ENCODE assay signal across 16 mouse cellular contexts in the genomic region with DNA sequence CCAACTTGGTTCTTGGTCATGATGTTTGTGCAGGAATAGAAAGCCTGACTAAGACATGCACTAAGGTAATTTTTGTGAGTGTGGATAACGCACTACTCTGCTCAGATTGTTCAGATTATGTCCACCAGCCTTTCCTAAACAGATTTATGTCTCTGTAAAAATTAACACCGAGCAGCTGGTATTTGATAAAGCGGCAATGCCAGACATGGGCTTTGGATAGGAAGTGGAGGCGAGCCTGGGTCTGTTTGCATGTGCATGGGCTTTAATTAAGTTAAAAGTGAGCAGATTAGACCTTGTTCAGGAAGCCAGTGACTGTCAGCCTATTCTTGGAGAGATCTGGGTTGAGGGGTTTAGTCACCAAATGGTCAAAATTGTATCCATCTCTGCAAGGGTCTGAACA.
A peak's percentile ranks its signal among the peaks of the same experiment; 100 is the strongest.
DNase-seq lines count a peak whose midpoint lies in the region.
"Had no signal": no experiment of that assay in that cellular context is flagged by ENCODE, and none has a peak within 500 bp of the region (broad histone marks: within the 10 kb centered on the region; RNA-seq: fewer than 3 reads in every experiment).

No protein-coding gene starts in this region.

- DNase-seq in heart, adult 11 months: peak; percentile 30
- no peak for DNase-seq in heart, postnatal 10 days
- DNase-seq in layer of hippocampus, adult 9-11 months: peak; percentile 48
- DNase-seq in layer of hippocampus, adult 8-10 months (ENCODE audit: low spot score in 2 of 2): no peak
- DNase-seq in MN1 (ENCODE audit: low spot score): peak; percentile 54
- DNase-seq: adrenal gland, adult 2 months; adrenal gland, postnatal 10 days; adrenal gland, postnatal 25 days; B cell, adult 2 months; cerebellum, adult 11 months; cerebellum, adult 18-20 months; cerebellum, adult 8-10 months; cerebellum, adult 9-11 months; cerebellum, postnatal 14 days; cerebellum, postnatal 36 days; embryo, embryonic 11 days had no signal

- intact Hi-C loops in heart, postnatal 10 days (cut with DNase I): no loop called here

Comparison
In these comparisons a context has a peak if more than half of its experiments do, and no peak if none do; other contexts are left out.
1. DNase-seq: peak in heart, adult 11 months (single experiment), layer of hippocampus, adult 9-11 months (single experiment) and MN1 (single experiment); none in heart, postnatal 10 days (0 of 2) and layer of hippocampus, adult 8-10 months (0 of 2).